Mouse (Mus musculus) hindbrain, embryonic 13.5 days (tissue): ENCODE data around the gene Igsf8. TPM values are rescaled to one million over a fixed set of nuclear protein-coding genes. Genes with fewer than 3 reads are reported as not detected.
A peak's percentile ranks its signal among the peaks of the same experiment; 100 is the strongest.

Experiments used
- ATAC-seq: fragments of 200-750 bp; cut with Nextera tagmentation; 2 replicates; pipeline ENCODE4 v1.8.0; 2017; ENCODE audit warnings: moderate TSS enrichment; ENCODE audit not compliant: low FRiP score
- H3K27ac ChIP-seq: fragments of 300-500 bp; sonication (generic); 2 replicates; pipeline ENCODE4 v1.5.1; 2015; ENCODE audit warnings: inconsistent platforms, mild to moderate bottlenecking, moderate library complexity
- H3K27me3 ChIP-seq: fragments of 300-500 bp; sonication (generic); 2 replicates; pipeline ENCODE4 v1.6.1; 2015; ENCODE audit warnings: mild to moderate bottlenecking, inconsistent platforms
- H3K36me3 ChIP-seq: fragments of 300-500 bp; sonication (generic); 2 replicates; pipeline ENCODE4 v1.6.1; 2015; ENCODE audit warnings: mild to moderate bottlenecking, inconsistent platforms
- H3K4me1 ChIP-seq: fragments of 300-500 bp; sonication (generic); replicated peaks from 2 replicates; pipeline ENCODE4 v1.6.1; 2015; ENCODE audit warnings: inconsistent platforms
- H3K4me2 ChIP-seq: fragments of 300-500 bp; sonication (generic); 2 replicates; pipeline ENCODE4 v1.6.1; 2015; ENCODE audit warnings: inconsistent platforms, mild to moderate bottlenecking, moderate library complexity
- H3K4me3 ChIP-seq: fragments of 300-500 bp; sonication (generic); 2 replicates; pipeline ENCODE4 v1.5.1; 2015; ENCODE audit warnings: mild to moderate bottlenecking, inconsistent platforms
- H3K9ac ChIP-seq: fragments of 300-500 bp; sonication (generic); 2 replicates; pipeline ENCODE4 v1.6.1; 2015; ENCODE audit warnings: mild to moderate bottlenecking, inconsistent platforms
- H3K9me3 ChIP-seq: fragments of 300-500 bp; sonication (generic); 2 replicates; pipeline ENCODE4 v1.6.1; 2016; ENCODE audit warnings: inconsistent platforms
- WGBS: fragments of 180-500 bp; shearing (Covaris S2); methylation state at CpG from one replicate; pipeline ENCODE4 v1.1.7; 2015; 5-methylcytosine and 5-hydroxymethylcytosine counted together
- polyA plus RNA-seq: library from polyadenylated mRNA; unstranded; fragments of >200 nt; fragmentation: Nextera tagmentation; extraction: Ambion mirVana; gene quantifications from 2 replicates; pipeline ENCODE4 v1.2.1, GENCODE M21; 2015

Igsf8 gene
- polyA plus RNA-seq, 1 experiment from 2014 or later, result 112 TPM

DNA sequence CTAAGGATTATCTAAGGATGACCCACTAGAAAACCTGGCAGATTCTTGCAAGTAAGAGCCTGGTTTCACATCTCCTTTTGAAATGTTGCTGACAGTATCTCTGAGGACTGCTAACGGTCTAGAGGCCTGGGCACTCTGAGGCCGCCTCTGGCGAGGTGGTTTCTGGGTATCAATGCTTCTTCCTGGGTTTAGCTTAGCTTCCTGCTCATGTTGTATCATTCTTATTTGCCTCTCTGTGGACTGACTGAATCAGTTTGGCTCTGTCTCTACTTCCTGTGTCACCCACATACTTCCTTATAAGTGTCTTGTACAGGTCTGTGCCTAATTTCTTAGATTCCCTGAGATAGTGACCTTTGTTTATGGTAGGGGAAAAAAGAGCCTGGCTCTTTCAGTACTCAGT is 15.7 kb downstream of the Igsf8 start:
- WGBS, result 79% methylated on average over 3 of the region's 3 CpGs
- Histone ChIP-seq H3K9ac (no peak overlapping the region), H3K4me3 (no peak overlapping the region), H3K9me3 (no peaks in the 10 kb centered on the region), H3K27me3 (no peaks in the 10 kb centered on the region), H3K36me3 (no peaks in the 10 kb centered on the region), H3K4me1 (peaks cover 6% of the 10 kb centered on the region; the same call in 1 of the 2 replicates), H3K4me2 (no peak overlapping the region), H3K27ac (no peak overlapping the region)
- no peak for ATAC-seq

DNA sequence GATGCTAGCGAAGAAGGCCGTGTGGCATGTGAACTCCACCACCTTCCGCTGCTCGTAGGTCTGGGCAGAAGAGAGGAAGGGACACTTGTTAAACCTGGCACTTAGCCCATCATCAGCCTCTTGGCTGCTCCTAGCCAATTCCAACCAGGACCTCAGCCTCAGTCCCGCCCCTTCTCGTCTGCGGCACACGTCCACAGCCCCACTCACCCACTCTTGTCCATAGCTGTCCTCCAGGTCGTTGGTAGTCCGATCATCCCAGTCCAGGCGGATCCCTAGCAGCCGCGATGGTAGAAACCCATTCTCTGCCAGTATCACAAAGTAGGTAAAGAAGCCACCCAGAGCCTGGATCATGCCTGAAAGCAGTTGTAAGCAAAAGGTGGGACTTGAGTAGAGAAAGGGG is 16.9 kb downstream of the Igsf8 start:
- H3K27me3 ChIP-seq, result no peaks in the 10 kb centered on the region

DNA sequence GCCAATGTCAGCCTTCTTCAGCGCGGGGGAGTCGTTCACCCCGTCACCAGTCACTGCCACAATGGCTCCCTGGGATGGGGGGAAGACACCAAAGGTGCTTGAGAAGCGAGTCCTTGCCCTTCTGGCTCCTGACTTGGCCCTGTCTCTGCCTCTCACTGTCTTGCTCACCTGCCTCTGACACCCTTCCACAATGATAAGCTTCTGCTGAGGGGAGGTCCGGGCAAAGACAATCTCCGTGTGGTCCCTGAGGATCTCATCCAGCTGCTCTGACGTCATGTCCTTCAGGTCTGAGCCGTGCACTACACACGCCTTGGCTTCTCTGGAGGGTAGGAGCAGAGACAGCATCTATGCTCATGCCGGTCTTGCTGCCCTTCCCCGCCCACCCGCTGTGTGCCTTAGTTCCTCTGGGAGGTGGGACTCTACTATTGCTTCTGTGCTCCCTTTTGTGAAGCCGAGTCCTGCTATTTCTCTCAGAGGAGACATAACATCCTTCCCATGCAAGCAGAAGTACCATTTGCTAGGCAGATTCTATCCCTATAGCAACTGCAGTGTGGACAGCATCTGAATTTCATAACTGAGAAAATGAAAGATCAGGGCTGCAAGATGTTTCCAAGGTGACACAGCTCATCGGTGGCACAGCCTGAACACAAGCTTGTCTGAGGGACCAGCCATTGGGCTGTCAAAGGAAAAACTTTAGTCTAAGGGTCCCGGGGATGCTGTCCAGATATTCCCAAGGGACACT is 18.5 kb downstream of the Igsf8 start:
- ATAC-seq, result no peak
- Histone ChIP-seq H3K27me3 (no peaks in the 10 kb centered on the region), H3K27ac (no peak overlapping the region), H3K9me3 (no peaks in the 10 kb centered on the region), H3K4me2 (no peak overlapping the region), H3K4me1 (peaks cover 6% of the 10 kb centered on the region; the same call in 1 of the 2 replicates), H3K4me3 (no peak overlapping the region), H3K36me3 (peaks cover 3% of the 10 kb centered on the region; the same call in 1 of the 2 replicates), H3K9ac (no peak overlapping the region)
- 80% methylated on average over 16 of the region's 16 CpGs for WGBS

More for the DNA sequence above, 16.9 kb downstream of the Igsf8 start:
- Histone ChIP-seq H3K9me3 (no peaks in the 10 kb centered on the region), H3K9ac (no peak overlapping the region), H3K4me2 (no peak overlapping the region), H3K4me1 (peaks cover 6% of the 10 kb centered on the region; the same call in 1 of the 2 replicates), H3K4me3 (no peak overlapping the region), H3K36me3 (no peaks in the 10 kb centered on the region), H3K27ac (no peak overlapping the region)
- 95% methylated on average over 13 of the region's 13 CpGs for WGBS
- ATAC-seq, result no peak

DNA sequence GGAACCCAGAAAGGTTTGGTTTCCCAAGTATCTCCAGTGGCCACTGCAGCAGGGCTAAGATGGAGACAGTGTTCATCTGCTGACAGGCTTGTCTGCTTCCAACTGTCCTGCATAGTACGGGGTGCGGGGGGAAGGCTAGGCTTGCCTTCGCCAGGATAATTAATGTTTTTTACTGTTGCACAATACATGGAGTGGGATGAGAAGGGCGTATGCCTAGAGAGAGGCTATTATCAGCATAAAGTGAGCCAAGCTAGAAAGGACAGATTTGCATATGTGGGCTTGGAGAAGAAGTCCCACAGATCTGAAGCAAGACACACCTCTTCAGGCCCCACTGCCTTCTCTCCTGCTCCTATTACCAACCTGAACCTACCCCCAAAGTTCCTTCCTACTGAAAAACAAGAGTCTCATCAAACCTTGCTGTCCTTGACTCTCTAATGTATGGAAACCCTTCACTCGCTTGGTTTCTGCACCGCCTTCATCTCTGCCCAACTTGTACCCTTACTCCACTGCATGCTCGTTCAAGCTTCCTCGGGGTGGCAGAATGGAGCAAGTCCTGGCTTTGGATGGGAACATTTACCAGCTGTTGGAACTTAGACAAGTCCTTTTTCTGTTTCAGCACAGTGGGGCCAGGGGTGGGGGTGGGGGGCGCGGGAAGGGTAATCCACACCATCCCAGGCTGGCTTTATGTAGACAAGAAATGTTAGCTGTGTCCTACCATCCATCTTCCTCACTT is 20.2 kb downstream of the Igsf8 start:
- ATAC-seq, result no peak
- no peak overlapping the region for H3K4me2 ChIP-seq
- no peaks in the 10 kb centered on the region for H3K9me3 ChIP-seq
- H3K9ac ChIP-seq, result no peak overlapping the region
- peaks cover 12% of the 10 kb centered on the region; the same call in 1 of the 2 replicates for H3K4me1 ChIP-seq
- H3K27me3 ChIP-seq, result no peaks in the 10 kb centered on the region
- 77% methylated on average over 10 of the region's 10 CpGs for WGBS
- peaks cover 3% of the 10 kb centered on the region; the same call in 1 of the 2 replicates for H3K36me3 ChIP-seq
- H3K4me3 ChIP-seq, result no peak overlapping the region
- no peak overlapping the region for H3K27ac ChIP-seq

DNA sequence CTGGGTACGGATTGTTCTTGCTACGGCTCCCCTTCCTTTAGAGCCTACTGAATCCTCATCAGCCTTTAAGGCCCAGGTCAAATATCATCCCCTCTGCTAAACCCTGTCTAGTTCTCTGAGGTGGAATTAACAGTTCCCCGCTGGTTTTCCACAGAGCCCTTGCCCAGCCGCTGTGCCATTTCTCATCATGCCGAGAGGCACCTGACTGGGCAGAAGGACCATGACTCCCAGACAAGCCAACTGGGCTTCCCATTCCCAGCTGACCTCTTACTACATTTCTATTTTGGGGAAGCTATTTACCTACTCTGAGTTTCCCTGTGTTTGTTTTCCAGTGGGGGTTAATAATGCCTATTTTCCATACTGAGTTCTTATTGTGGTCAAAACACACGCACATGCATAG is 21.6 kb downstream of the Igsf8 start:
- ATAC-seq, result no peak
- Histone ChIP-seq H3K9ac (no peak overlapping the region), H3K27ac (no peak overlapping the region), H3K27me3 (no peaks in the 10 kb centered on the region), H3K9me3 (no peaks in the 10 kb centered on the region), H3K4me3 (no peak overlapping the region), H3K4me2 (no peak overlapping the region), H3K4me1 (peaks cover 12% of the 10 kb centered on the region; the same call in 1 of the 2 replicates), H3K36me3 (peaks cover 3% of the 10 kb centered on the region; the same call in 1 of the 2 replicates)
- WGBS, result 95% methylated on average over 6 of the region's 6 CpGs

DNA sequence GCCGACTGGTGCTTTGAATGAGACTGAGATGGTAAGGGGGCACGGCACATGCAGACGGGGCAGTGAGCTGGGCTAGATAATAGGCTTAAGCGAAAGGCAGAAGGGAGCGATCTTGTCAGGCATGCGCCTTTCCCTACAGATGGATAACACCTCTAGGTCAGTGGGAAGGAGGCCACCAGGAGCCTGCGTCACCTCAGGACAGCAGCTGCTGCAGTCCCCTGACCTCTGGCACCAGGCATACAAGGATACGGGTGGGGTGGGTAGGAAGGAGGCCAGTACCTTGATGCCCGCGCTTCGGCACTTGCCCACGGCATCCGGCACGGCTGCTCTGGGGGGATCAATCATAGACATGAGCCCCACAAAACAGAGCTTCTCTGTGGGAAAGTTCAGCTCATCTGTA is 22.8 kb downstream of the Igsf8 start:
- H3K4me2 ChIP-seq, result no peak overlapping the region
- H3K9ac ChIP-seq, result no peak overlapping the region
- no peaks in the 10 kb centered on the region for H3K27me3 ChIP-seq
- WGBS, result 93% methylated on average over 14 of the region's 14 CpGs
- no peaks in the 10 kb centered on the region for H3K9me3 ChIP-seq
- peaks cover 3% of the 10 kb centered on the region; the same call in 1 of the 2 replicates for H3K36me3 ChIP-seq
- H3K4me3 ChIP-seq, result no peak overlapping the region
- ATAC-seq, result no peak
- peaks cover 12% of the 10 kb centered on the region; the same call in 1 of the 2 replicates for H3K4me1 ChIP-seq
- no peak overlapping the region for H3K27ac ChIP-seq

DNA sequence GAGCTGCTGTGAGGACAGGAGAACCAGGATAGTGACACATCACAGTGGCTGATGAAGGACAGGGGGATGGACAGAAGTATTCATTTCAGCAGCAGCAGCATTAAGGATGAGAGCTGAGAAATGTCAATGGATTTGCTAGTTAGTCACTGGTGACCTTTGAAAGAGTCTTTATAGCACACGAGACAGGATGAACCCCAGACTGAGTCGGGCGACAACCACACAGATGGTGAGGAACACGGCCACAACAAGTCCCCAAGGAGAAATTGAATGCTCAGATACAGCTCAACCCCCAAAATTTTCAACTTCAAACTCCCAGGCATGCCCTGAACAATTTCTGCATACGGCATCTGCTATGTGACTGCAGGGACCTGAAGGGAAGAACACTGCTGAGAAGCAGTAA is 25.3 kb downstream of the Igsf8 start:
- H3K36me3 ChIP-seq, result peaks cover 3% of the 10 kb centered on the region; the same call in 1 of the 2 replicates
- H3K4me3 ChIP-seq, result no peak overlapping the region
- H3K9ac ChIP-seq, result no peak overlapping the region; the same call in 1 of the 2 replicates
- 0 out of 2 replicates have a peak, but pooled peaks cover 6% of the 10 kb centered on the region for H3K4me1 ChIP-seq
- no peaks in the 10 kb centered on the region for H3K9me3 ChIP-seq
- H3K27ac ChIP-seq, result no peak overlapping the region
- no peak overlapping the region for H3K4me2 ChIP-seq
- no peak for ATAC-seq
- WGBS, result 88% methylated on average over 5 of the region's 5 CpGs
- H3K27me3 ChIP-seq, result no peaks in the 10 kb centered on the region

DNA sequence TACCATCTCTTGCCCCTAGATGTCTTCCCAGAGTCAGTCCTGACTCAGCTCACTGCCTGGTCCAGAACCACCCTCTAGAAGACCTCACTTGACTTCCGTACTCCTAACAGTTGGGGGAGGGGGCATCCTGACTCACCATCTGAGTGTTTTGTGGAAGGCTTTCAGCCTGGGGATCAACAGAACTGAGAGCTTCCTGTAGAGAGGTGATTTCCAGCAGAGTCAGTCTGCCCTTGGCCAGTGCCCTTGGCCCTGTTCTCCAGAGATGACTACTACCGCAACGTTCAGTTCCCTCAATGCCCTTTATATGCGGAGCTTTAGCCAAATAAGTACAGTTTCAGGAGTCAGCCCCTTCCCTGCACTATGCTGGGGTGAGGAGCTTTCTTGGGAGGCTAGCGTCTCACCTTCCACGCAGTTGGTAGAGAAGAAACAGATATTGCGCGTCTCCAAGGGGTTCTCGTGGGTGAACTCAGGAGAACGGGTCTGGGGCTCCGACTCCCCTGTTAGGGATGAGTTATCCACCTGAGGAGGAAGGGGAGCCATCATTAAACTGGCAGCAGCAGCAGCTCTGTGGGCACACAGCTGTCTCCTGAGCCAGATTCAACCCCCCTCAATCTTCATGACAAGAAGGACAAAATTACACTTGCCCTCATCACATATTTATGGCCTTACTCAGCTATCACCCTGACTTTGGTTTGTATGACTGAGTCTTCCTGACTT is 27.6 kb downstream of the Igsf8 start:
- Histone ChIP-seq H3K4me1 (0 out of 2 replicates have a peak, but pooled peaks cover 6% of the 10 kb centered on the region), H3K9me3 (no peaks in the 10 kb centered on the region), H3K27ac (no peak overlapping the region), H3K27me3 (no peaks in the 10 kb centered on the region), H3K36me3 (peaks cover 3% of the 10 kb centered on the region; the same call in 1 of the 2 replicates), H3K9ac (no peak overlapping the region), H3K4me3 (no peak overlapping the region), H3K4me2 (no peak overlapping the region)
- 95% methylated on average over 11 of the region's 11 CpGs for WGBS
- no peak for ATAC-seq

DNA sequence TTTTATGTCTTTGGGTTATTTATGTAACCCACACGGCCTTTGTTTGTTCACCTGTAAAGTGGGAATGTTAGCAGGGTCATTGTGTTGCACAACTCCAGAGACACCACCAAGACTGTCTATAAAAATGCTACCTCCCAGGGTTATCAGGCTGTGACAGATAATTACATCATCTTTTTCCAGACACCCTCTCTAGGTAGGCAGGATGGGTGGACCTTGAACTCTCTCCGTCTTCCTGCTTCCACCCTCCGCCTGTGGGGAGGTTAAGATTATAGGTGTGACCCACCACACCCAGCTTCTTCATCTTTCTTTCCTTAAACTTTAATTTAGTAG is 28.1 kb downstream of the Igsf8 start:
- peaks cover 1% of the 10 kb centered on the region; the same call in 1 of the 2 replicates for H3K36me3 ChIP-seq
- ATAC-seq, result no peak
- H3K9ac ChIP-seq, result no peak overlapping the region
- H3K27me3 ChIP-seq, result no peaks in the 10 kb centered on the region
- no peak overlapping the region for H3K4me2 ChIP-seq
- no peak overlapping the region for H3K27ac ChIP-seq
- 96% methylated on average over 3 of the region's 3 CpGs for WGBS
- H3K9me3 ChIP-seq, result no peaks in the 10 kb centered on the region
- H3K4me1 ChIP-seq, result peaks cover 9% of the 10 kb centered on the region
- H3K4me3 ChIP-seq, result no peak overlapping the region

DNA sequence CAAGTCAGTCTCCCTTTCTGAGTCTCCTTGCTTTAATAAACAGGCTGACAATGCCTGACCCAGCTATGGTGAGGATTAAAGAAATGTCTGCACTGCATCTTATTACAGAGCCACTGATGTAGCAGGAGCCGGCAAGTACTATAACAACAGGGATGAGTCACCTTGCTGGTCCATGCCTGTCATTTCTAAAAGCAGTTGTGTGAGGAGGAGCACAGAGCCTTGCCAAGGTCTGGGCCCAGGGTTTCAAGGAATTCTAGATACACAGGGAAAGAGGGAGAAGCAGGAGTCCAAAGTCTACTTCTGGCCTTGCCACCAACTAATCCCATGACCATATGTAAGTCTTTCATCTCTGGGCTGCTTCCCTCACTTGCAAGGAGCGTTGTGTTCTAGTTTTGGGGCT is 31.4 kb downstream of the Igsf8 start:
- Histone ChIP-seq H3K4me3 (no peak overlapping the region), H3K4me2 (no peak overlapping the region), H3K36me3 (no peaks in the 10 kb centered on the region), H3K4me1 (peaks cover 26% of the 10 kb centered on the region), H3K9me3 (no peaks in the 10 kb centered on the region), H3K27me3 (no peaks in the 10 kb centered on the region), H3K9ac (no peak overlapping the region), H3K27ac (no peak overlapping the region)
- WGBS, result 93% methylated on average over 2 of the region's 2 CpGs
- ATAC-seq, result no peak

DNA sequence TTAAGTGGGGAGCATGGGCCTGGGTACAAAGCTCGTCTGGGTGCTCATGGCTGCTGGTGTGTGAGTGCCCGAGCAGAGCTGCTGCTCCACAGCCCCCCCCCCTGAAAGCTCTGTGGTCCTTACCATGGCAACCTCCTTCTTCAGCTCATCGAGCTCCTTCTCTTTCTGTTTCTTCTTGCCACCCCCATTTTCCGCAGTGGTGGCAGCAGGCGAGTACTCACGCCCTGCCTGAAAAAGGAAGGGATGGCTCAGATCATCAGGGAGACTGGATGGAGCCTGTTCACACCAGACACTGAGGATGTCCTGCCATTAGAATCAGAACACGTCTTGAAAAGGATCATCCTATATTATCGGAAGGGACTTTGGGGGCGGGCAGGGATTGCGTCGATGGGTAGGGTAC is 32.0 kb downstream of the Igsf8 start:
- Histone ChIP-seq H3K27me3 (peaks cover 3% of the 10 kb centered on the region), H3K4me2 (no peak overlapping the region), H3K4me3 (no peak overlapping the region), H3K27ac (no peak overlapping the region), H3K4me1 (peaks cover 32% of the 10 kb centered on the region), H3K9me3 (no peaks in the 10 kb centered on the region), H3K36me3 (no peaks in the 10 kb centered on the region), H3K9ac (no peak overlapping the region)
- WGBS, result 84% methylated on average over 11 of the region's 11 CpGs
- ATAC-seq, result no peak

DNA sequence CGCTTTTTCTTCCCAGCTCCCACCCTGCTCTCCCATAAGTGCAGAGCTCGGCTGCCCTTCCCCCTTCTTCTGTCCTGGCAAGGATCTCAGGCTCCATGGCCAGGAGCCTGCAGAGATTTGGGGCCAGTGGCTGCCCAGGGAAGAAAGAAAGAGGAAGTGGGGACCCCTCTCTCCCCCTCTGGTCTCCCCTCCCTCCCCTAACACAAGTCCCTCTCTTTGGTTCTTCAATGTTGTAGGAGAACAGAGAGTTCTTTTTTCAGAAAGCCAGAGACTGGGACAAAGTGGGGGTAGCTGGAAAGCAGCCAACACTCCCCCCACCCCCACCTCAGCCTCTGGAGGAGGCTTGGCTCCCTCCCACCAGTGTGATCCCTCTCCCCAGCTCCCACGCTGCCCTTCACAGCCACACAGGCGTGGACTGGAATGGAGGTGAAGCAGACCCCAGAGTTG is 34.3 kb downstream of the Igsf8 start:
- Histone ChIP-seq H3K4me1 (peaks cover 39% of the 10 kb centered on the region), H3K27me3 (peaks cover 8% of the 10 kb centered on the region), H3K9ac (peak overlapping the region; percentile 39; the same call in 1 of the 2 replicates), H3K9me3 (no peaks in the 10 kb centered on the region), H3K4me3 (peak overlapping the region; percentile 32), H3K27ac (peak overlapping the region; percentile 80), H3K36me3 (no peaks in the 10 kb centered on the region), H3K4me2 (peak overlapping the region; percentile 45)
- whole genome bisulfite sequencing, result 48% methylated on average over 4 of the region's 4 CpGs
- peak; percentile 82 for ATAC-seq
